Mouse (Mus musculus) embryonic facial prominence, embryonic 15.5 days (tissue): ENCODE data around the gene Hcfc2. TPM values are rescaled to one million over a fixed set of nuclear protein-coding genes. Genes with fewer than 3 reads are reported as not detected.

Experiments
- ATAC-seq: fragments of 200-750 bp; cut with Nextera tagmentation; 2 replicates; pipeline ENCODE4 v1.8.0; 2017; ENCODE audit warnings: low read depth, moderate TSS enrichment; ENCODE audit not compliant: insufficient number of reproducible peaks, low FRiP score, low TSS enrichment
- H3K27ac ChIP-seq: fragments of 300-500 bp; sonication (generic); replicated peaks from 2 replicates; pipeline ENCODE4 v1.5.1; 2015; ENCODE audit warnings: mild to moderate bottlenecking, inconsistent platforms
- H3K27me3 ChIP-seq: fragments of 300-500 bp; sonication (generic); 2 replicates; pipeline ENCODE4 v1.6.1; 2015; ENCODE audit warnings: inconsistent platforms
- H3K36me3 ChIP-seq: fragments of 300-500 bp; sonication (generic); 2 replicates; pipeline ENCODE4 v1.6.1; 2015; ENCODE audit warnings: mild to moderate bottlenecking, inconsistent platforms
- H3K4me1 ChIP-seq: fragments of 300-500 bp; sonication (generic); 2 replicates; pipeline ENCODE4 v1.6.1; 2015; ENCODE audit warnings: inconsistent platforms
- H3K4me2 ChIP-seq: fragments of 300-500 bp; sonication (generic); replicated peaks from 2 replicates; pipeline ENCODE4 v1.6.1; 2015; ENCODE audit warnings: mild to moderate bottlenecking, inconsistent platforms
- H3K4me3 ChIP-seq: fragments of 300-500 bp; sonication (generic); replicated peaks from 2 replicates; pipeline ENCODE4 v1.5.1; 2015; ENCODE audit warnings: mild to moderate bottlenecking, inconsistent platforms
- H3K9ac ChIP-seq: fragments of 300-500 bp; sonication (generic); 2 replicates; pipeline ENCODE4 v1.6.1; 2015; ENCODE audit warnings: inconsistent platforms
- H3K9me3 ChIP-seq: fragments of 300-500 bp; sonication (generic); replicated peaks from 2 replicates; pipeline ENCODE4 v1.6.1; 2016; ENCODE audit warnings: inconsistent platforms
- WGBS: fragments of 180-500 bp; shearing (Covaris S2); methylation state at CpG from one replicate; pipeline ENCODE4 v1.1.7; 2015; 5-methylcytosine and 5-hydroxymethylcytosine counted together
- polyA plus RNA-seq: library from polyadenylated mRNA; unstranded; fragments of >200 nt; fragmentation: Nextera tagmentation; extraction: Ambion mirVana; gene quantifications from 2 replicates; pipeline ENCODE4 v1.2.1, GENCODE M21; 2015

The Hcfc2 gene
- polyA plus RNA-seq, 1 experiment from 2014 or later = 46.6 TPM

DNA sequence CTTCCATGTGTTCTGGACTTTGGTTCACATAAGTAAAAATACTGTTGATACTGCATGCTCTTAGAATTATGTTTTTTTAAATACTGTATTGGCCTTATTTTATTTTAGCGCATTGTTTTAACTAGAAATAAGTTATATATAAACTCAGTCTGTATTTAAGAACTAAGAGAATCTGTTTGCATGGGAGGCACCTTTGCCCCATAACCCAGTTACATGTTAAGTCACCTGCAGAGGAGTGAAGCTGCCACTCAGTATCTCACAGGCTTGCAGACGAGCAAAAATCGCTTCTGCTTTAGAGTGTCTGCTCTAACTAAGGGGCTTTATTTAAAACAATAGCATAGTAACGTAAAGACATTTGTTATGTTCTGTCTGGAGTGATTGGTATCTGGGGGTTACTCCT lies 45.9 kb downstream of the Hcfc2 start:
- Histone ChIP-seq H3K4me2 (no peak overlapping the region), H3K9ac (no peak overlapping the region), H3K4me3 (no peak overlapping the region), H3K27ac (no peak overlapping the region), H3K9me3 (no peaks in the 10 kb centered on the region), H3K4me1 (no peaks in the 10 kb centered on the region), H3K27me3 (no peaks in the 10 kb centered on the region), H3K36me3 (peaks cover 58% of the 10 kb centered on the region)
- 93% methylated on average over 4 of the region's 4 CpGs for WGBS
- no peak for ATAC-seq

DNA sequence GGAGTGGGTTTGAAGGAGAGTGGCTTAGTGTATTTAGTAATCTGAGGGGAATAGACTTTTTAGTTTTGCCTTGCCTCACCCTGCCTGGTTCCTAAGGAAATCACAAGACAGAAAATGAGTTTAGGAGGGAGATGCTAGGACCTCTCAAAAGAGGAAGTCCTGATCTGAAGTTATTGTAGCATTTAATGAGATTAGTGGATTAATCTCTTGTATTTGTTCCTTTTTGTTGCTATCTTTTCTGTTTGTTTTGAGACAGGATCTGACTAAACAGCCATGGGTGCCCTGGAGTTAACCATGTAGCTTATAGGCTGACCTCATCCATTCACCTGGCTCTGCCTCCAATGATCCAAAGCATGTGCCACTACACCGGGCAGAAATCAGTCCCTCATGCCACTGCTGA lies 46.6 kb downstream of the Hcfc2 start:
- H3K27ac ChIP-seq = no peak overlapping the region
- H3K9me3 ChIP-seq = no peaks in the 10 kb centered on the region
- H3K4me3 ChIP-seq = no peak overlapping the region
- ATAC-seq = no peak
- H3K9ac ChIP-seq = no peak overlapping the region
- H3K4me1 ChIP-seq = no peaks in the 10 kb centered on the region
- H3K4me2 ChIP-seq = no peak overlapping the region
- peaks cover 62% of the 10 kb centered on the region for H3K36me3 ChIP-seq
- H3K27me3 ChIP-seq = no peaks in the 10 kb centered on the region
- WGBS = 89% methylated on average over 1 of the region's 1 CpGs

DNA sequence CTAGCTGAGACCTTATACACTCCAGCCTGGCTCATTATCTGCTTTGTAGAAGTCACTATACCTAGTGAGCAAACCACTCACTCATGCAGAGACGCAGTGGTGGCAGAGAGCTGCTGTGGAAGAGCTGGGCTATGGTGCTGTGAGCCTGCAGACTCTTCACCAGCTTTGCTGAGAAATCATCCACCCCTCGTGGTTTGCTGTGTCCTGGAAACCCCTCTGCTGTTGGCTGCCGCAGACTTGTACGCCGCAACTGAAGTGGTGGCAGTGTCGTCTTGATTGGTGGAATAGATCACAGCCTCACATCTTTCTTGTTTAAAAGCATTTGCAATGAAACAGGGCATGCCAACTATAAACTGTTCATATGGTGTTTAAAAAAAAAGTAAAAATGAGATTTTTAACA lies 48.3 kb downstream of the Hcfc2 start:
- H3K4me2 ChIP-seq = no peak overlapping the region
- WGBS = 82% methylated on average over 6 of the region's 6 CpGs

DNA sequence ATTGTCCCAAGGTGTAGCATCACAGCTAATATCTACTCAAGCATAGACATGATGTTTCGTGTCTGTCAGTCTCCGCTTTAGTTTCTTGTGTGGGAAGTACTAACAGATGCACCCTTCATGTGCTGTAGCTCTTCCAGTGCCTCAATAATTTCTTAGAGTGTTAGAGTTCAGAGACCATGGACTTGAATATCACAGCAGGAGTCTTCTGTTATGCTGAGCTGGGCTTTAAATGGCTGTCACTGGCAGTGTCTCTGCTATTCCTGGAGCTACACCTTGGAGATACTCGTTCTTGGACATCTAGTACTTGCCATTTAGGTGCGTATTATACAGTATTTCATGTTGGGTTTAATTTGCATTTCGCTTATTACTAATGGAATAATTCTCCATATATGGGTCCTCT lies 49.3 kb downstream of the Hcfc2 start:
- H3K9me3 ChIP-seq = no peaks in the 10 kb centered on the region
- 88% methylated on average over 5 of the region's 5 CpGs for WGBS
- H3K36me3 ChIP-seq = peaks cover 65% of the 10 kb centered on the region
- no peak overlapping the region for H3K4me3 ChIP-seq
- H3K27ac ChIP-seq = no peak overlapping the region
- no peak overlapping the region for H3K9ac ChIP-seq
- H3K27me3 ChIP-seq = no peaks in the 10 kb centered on the region
- ATAC-seq = no peak
- no peaks in the 10 kb centered on the region for H3K4me1 ChIP-seq
- H3K4me2 ChIP-seq = no peak overlapping the region

More for the DNA sequence above, 48.3 kb downstream of the Hcfc2 start:
- H3K36me3 ChIP-seq = peaks cover 64% of the 10 kb centered on the region
- no peak overlapping the region for H3K9ac ChIP-seq
- no peak overlapping the region for H3K4me3 ChIP-seq
- ATAC-seq = no peak
- no peaks in the 10 kb centered on the region for H3K9me3 ChIP-seq
- no peak overlapping the region for H3K27ac ChIP-seq
- H3K4me1 ChIP-seq = no peaks in the 10 kb centered on the region
- H3K27me3 ChIP-seq = no peaks in the 10 kb centered on the region

DNA sequence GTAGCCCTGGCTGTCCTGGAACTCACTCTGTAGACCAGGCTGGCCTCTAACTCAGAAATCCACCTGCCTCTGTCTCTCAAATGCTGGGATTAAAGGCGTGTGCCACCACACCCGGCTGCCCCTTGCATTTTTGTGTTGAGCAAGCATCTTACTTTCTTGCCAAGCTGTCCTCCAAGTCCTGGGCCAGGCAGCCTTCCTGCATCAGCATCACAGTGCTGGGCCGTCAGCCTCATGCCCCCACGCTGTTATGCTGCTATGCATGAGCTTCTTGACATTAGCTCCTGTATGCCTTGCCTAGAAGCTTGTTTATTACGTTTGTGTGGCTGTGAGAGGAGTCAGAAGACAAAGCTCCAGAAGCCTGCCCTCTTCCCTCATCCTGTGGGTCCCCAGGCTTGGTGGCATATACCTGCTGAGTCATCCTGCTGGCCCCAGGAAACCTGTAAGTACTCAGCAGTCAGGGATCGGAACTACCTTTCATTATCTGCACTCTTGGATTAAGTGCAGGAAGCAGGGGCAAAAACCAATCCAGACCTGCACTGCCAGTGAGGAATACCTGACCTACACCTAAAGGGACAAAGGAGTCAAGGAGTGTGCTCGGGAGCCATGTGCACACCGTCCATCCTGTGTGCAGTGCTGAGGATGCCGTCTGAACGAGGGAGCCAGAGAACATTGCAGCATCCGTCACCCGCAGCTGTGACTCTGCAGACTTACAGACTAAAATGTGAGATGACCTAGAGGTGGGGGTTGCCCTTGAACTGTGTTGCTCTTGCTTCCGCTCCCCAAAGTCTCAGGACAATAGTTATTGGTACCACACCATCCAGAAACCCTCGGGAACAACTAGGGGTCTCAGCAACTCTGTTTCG lies 51.3 kb downstream of the Hcfc2 start:
- Histone ChIP-seq H3K27ac (no peak overlapping the region), H3K4me2 (no peak overlapping the region), H3K9me3 (no peaks in the 10 kb centered on the region), H3K36me3 (peaks cover 81% of the 10 kb centered on the region), H3K9ac (no peak overlapping the region), H3K4me1 (no peaks in the 10 kb centered on the region), H3K4me3 (no peak overlapping the region), H3K27me3 (no peaks in the 10 kb centered on the region)
- WGBS = 85% methylated on average over 15 of the region's 15 CpGs
- no peak for ATAC-seq

DNA sequence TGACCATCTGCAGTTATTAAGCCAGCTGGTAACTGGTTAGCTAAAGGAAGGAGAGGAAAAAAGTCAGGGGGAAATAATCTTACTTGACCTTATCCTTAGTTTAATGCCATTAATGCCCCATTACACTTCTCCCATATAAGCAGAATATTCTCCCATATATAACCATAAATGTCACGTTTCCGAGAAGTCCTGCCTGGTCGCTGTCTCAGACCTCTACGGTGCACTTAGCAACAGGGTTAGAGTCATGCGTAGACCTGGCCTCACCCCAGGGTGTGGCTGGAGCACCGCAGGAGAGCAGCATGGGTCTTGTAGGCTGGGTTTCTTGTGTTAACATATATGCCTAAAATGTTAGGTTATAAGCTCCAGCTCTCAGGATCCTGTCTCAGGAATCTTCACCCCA lies 54.8 kb downstream of the Hcfc2 start:
- Histone ChIP-seq H3K27ac (no peak overlapping the region), H3K36me3 (peaks cover 93% of the 10 kb centered on the region), H3K4me1 (no peaks in the 10 kb centered on the region), H3K9ac (no peak overlapping the region), H3K9me3 (no peaks in the 10 kb centered on the region), H3K27me3 (no peaks in the 10 kb centered on the region), H3K4me3 (no peak overlapping the region), H3K4me2 (no peak overlapping the region)
- no peak for ATAC-seq
- WGBS = 93% methylated on average over 6 of the region's 6 CpGs

DNA sequence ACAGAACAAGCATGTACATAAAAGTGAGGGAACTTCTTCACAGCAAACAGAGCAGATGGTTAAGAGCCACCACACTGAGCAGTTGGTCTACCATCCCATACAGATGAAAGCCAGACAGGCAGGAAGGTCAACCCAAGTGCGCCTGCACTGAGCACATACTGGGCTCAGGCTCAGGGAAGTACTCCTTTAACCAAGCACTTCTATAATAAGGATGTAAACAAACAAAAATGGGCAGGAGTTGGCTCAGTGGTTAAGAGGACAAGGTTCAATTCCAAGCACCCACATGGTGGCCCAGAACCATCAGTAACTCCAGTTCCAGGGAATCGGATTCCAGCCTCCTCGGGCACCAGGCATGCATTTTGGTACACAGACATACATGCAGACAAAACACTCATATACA lies 57.0 kb downstream of the Hcfc2 start:
- Histone ChIP-seq H3K9me3 (no peaks in the 10 kb centered on the region), H3K4me2 (no peak overlapping the region), H3K4me3 (no peak overlapping the region), H3K36me3 (peaks cover 93% of the 10 kb centered on the region), H3K9ac (no peak overlapping the region), H3K27ac (no peak overlapping the region), H3K27me3 (no peaks in the 10 kb centered on the region), H3K4me1 (no peaks in the 10 kb centered on the region)
- ATAC-seq = no peak
- 90% methylated on average over 3 of the region's 3 CpGs for WGBS

DNA sequence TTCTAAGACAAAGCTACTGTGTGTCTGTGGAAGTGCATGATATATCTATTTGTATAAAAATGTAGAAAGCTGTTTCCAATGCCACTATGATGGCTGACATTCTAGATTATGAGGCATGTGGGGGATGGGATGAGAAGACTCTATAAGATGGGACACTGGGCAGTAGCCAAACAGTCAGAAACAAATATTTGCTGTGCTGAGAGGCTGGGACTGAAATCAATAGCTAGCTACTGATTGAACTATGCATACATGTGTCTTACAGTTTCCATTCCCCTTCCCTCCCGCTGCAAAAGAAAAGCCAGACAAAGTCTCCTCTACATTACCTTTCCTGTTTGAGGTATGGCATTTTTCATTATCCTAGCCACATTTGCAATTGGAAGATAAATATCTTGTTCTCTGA lies 58.7 kb downstream of the Hcfc2 start:
- Histone ChIP-seq H3K9ac (no peak overlapping the region), H3K9me3 (no peaks in the 10 kb centered on the region), H3K4me2 (no peak overlapping the region), H3K36me3 (peaks cover 92% of the 10 kb centered on the region), H3K4me1 (peaks cover under 1% of the 10 kb centered on the region; the same call in 1 of the 2 replicates), H3K27me3 (no peaks in the 10 kb centered on the region), H3K4me3 (no peak overlapping the region), H3K27ac (no peak overlapping the region)
- WGBS = 91% methylated on average over 1 of the region's 1 CpGs
- ATAC-seq = no peak

DNA sequence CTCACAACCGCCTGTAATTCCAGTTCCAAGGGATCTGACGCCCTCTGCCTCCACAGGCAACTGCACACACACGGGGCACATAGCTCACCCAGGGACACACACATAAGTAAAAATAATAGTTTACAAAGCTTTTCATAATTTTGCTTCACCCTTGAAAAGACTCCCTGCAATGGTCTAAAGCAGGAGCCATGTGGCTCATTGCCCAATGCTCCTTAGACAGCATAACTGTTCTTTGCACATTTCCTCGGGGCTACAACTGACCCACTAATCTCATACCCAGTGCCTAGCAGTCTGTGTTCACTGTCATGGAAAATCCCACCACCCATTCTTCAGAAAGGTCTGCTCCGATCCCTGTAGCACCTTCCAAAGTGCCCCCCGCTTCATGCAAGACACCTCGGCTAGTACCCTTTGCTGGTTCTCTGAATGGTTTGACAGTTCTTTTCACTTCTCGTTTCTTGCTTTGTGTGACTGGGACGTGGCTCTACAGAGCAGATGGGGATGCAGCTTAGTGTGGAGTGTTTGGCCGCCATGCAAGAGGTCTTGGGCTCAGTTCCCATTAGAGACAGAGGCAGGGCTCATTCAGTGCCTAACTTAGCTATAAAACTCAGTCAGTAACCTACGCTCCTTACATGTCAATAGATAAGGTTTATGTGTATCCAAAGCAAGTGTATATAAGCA lies 59.4 kb downstream of the Hcfc2 start:
- no peak overlapping the region for H3K4me2 ChIP-seq
- ATAC-seq = no peak
- no peak overlapping the region for H3K4me3 ChIP-seq
- no peak overlapping the region for H3K27ac ChIP-seq
- H3K9me3 ChIP-seq = no peaks in the 10 kb centered on the region
- 95% methylated on average over 11 of the region's 11 CpGs for WGBS
- peaks cover 95% of the 10 kb centered on the region for H3K36me3 ChIP-seq
- H3K9ac ChIP-seq = no peak overlapping the region
- H3K27me3 ChIP-seq = no peaks in the 10 kb centered on the region
- H3K4me1 ChIP-seq = peaks cover 8% of the 10 kb centered on the region

DNA sequence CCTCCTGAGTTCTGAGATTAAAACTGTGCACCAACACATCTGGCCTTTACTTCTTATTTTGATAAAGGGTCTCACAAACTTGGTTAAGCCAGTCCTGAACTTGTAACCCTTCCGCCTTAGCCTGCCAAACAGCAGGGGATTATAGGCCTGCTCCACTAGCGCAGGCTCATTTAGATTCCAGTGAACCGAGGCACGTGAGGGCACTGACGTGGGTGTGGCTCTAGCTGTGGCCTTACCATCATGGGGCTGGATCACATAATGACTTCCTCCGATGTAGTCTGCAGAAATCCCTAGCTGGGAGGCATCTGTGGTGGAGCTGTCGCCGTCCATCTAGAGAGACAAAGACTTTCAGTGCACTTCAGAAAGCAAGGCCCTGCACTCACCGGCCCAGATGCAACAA lies 60.5 kb downstream of the Hcfc2 start:
- ATAC-seq = no peak
- peaks cover 19% of the 10 kb centered on the region for H3K4me1 ChIP-seq
- no peaks in the 10 kb centered on the region for H3K9me3 ChIP-seq
- no peak overlapping the region for H3K4me3 ChIP-seq
- H3K27me3 ChIP-seq = no peaks in the 10 kb centered on the region
- H3K27ac ChIP-seq = no peak overlapping the region
- 85% methylated on average over 9 of the region's 9 CpGs for WGBS
- H3K36me3 ChIP-seq = peaks cover 94% of the 10 kb centered on the region
- no peak overlapping the region for H3K4me2 ChIP-seq
- no peak overlapping the region for H3K9ac ChIP-seq

DNA sequence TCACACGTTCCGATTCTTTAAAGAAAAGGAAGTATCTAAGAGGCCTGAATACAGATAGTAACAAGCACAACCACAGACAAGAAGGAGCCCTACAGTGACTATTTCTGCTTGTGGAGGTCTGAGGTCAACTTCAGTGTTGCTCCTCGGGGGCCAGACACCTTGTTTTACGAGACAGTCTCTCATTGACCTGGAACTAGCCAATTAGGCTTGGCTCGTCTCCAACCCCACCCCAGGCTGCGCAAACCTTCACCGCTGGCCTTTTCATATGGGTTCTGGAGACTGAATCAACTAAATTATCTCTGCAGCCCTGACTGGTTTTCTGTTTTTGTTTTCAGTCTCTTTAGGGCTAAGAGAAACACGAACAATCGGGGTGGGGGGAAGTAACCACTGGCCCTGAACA lies 61.4 kb downstream of the Hcfc2 start:
- no peaks in the 10 kb centered on the region for H3K9me3 ChIP-seq
- no peak overlapping the region for H3K27ac ChIP-seq
- no peaks in the 10 kb centered on the region for H3K27me3 ChIP-seq
- peaks cover 85% of the 10 kb centered on the region for H3K36me3 ChIP-seq
- no peak overlapping the region for H3K4me3 ChIP-seq
- peaks cover 23% of the 10 kb centered on the region for H3K4me1 ChIP-seq
- no peak overlapping the region for H3K9ac ChIP-seq
- no peak for ATAC-seq
- 81% methylated on average over 9 of the region's 9 CpGs for WGBS
- no peak overlapping the region for H3K4me2 ChIP-seq
